Mouse (Mus musculus) splenic B cell, adult 2 months (primary cell): ENCODE measurements around the gene Hist2h2bb.
"Not testable (repeated sequence)": the region's sequence is repeated elsewhere in the genome, so short reads cannot be mapped to it uniquely, and the experiment has no call there.

Experiments
- DNase-seq: peaks from one replicate; pipeline ENCODE4 v3.0.0-alpha.2; 2011; ENCODE audit warnings: low read depth, low spot score
- H3K27me3 ChIP-seq: 2 replicates; pipeline ENCODE4 v1.6.1; 2012; ENCODE audit warnings: mild to moderate bottlenecking, low read length, moderate library complexity, mixed read lengths; ENCODE audit not compliant: control insufficient read depth, poor library complexity, insufficient read depth, severe bottlenecking
- H3K36me3 ChIP-seq: 2 replicates; pipeline ENCODE4 v1.6.1; 2012; ENCODE audit warnings: mild to moderate bottlenecking, low read length, moderate library complexity, mixed read lengths; ENCODE audit not compliant: control insufficient read depth, poor library complexity, insufficient read depth, severe bottlenecking

Gene Hist2h2bb

GRCm38 (mm10) chr3:96269511-96270474 lies at the start of gene Hist2h2bb:
TSS of gene Hist2h2bb (plus strand) at chr3:96269752.
- DNase-seq = peak; percentile 98
- no peaks in the 10 kb centered on the region for H3K36me3 ChIP-seq
- no peaks in the 10 kb centered on the region for H3K27me3 ChIP-seq

GRCm38 (mm10) chr3:96220131-96220764 lies 49.3 kb upstream of the Hist2h2bb start:
- DNase-seq = peak; percentile 58
- H3K36me3 ChIP-seq = not testable (repeated sequence)

GRCm38 (mm10) chr3:96220765-96221639 lies 48.5 kb upstream of the Hist2h2bb start, which contains the start of the genes Hist2h2ac and Hist2h2be:
TSS of gene Hist2h2ac (minus strand) at chr3:96220880.
TSS of gene Hist2h2be (plus strand) at chr3:96221119.
- DNase-seq = peak; percentile 96
- no peaks in the 10 kb centered on the region for H3K27me3 ChIP-seq

More at GRCm38 (mm10) chr3:96220131-96220764, 49.3 kb upstream of the Hist2h2bb start:
- H3K27me3 ChIP-seq = not testable (repeated sequence)

GRCm38 (mm10) chr3:96221640-96222038 lies 47.9 kb upstream of the Hist2h2bb start:
- no peaks in the 10 kb centered on the region; the same call in 1 of the 2 replicates for H3K36me3 ChIP-seq
- DNase-seq = peak; percentile 35
- H3K27me3 ChIP-seq = no peaks in the 10 kb centered on the region

More at GRCm38 (mm10) chr3:96220765-96221639, 48.5 kb upstream of the Hist2h2bb start, which contains the start of the genes Hist2h2ac and Hist2h2be:
- no peaks in the 10 kb centered on the region; the same call in 1 of the 2 replicates for H3K36me3 ChIP-seq

GRCm38 (mm10) chr3:96222774-96223173 lies 46.8 kb upstream of the Hist2h2bb start:
- H3K27me3 ChIP-seq = no peaks in the 10 kb centered on the region
- no peak for DNase-seq

GRCm38 (mm10) chr3:96225421-96225820 lies 44.1 kb upstream of the Hist2h2bb start:
- DNase-seq = no peak

More at GRCm38 (mm10) chr3:96222774-96223173, 46.8 kb upstream of the Hist2h2bb start:
- no peaks in the 10 kb centered on the region; the same call in 1 of the 2 replicates for H3K36me3 ChIP-seq

GRCm38 (mm10) chr3:96226695-96227648 lies 42.6 kb upstream of the Hist2h2bb start:
- H3K36me3 ChIP-seq = no peaks in the 10 kb centered on the region; the same call in 1 of the 2 replicates
- no peaks in the 10 kb centered on the region for H3K27me3 ChIP-seq
- no peak for DNase-seq

More at GRCm38 (mm10) chr3:96225421-96225820, 44.1 kb upstream of the Hist2h2bb start:
- no peaks in the 10 kb centered on the region; the same call in 1 of the 2 replicates for H3K36me3 ChIP-seq
- H3K27me3 ChIP-seq = no peaks in the 10 kb centered on the region

- no peaks in the 10 kb centered on the region for H3K27me3 ChIP-seq
- DNase-seq = no peak
These were observed 40.7 kb upstream of the Hist2h2bb start for GRCm38 (mm10) chr3:96228828-96229227.

GRCm38 (mm10) chr3:96230404-96230803 lies 39.1 kb upstream of the Hist2h2bb start:
- no peaks in the 10 kb centered on the region for H3K36me3 ChIP-seq
- H3K27me3 ChIP-seq = no peaks in the 10 kb centered on the region
- no peak for DNase-seq

More at GRCm38 (mm10) chr3:96228828-96229227, 40.7 kb upstream of the Hist2h2bb start:
- no peaks in the 10 kb centered on the region for H3K36me3 ChIP-seq

GRCm38 (mm10) chr3:96230910-96231757 lies 38.4 kb upstream of the Hist2h2bb start:
- DNase-seq = no peak
- H3K36me3 ChIP-seq = no peaks in the 10 kb centered on the region
- no peaks in the 10 kb centered on the region for H3K27me3 ChIP-seq

GRCm38 (mm10) chr3:96231758-96232120 lies 37.8 kb upstream of the Hist2h2bb start:
- no peaks in the 10 kb centered on the region for H3K27me3 ChIP-seq
- DNase-seq = no peak
- no peaks in the 10 kb centered on the region for H3K36me3 ChIP-seq

- Histone ChIP-seq H3K36me3 (no peaks in the 10 kb centered on the region), H3K27me3 (no peaks in the 10 kb centered on the region)
- peak; percentile 52 for DNase-seq
These were observed 34.6 kb upstream of the Hist2h2bb start for GRCm38 (mm10) chr3:96234914-96235313.
